ENCODE assay signal across 15 mouse cellular contexts in genomic region chr7:120744606-120745005, GRCm38 (mm10). TPM values are rescaled to one million over a fixed set of nuclear protein-coding genes. Genes with fewer than 3 reads are reported as not detected.
"Had no signal": no experiment of that assay in that cellular context is flagged by ENCODE, and none has a peak within 500 bp of the region (broad histone marks: within the 10 kb centered on the region; RNA-seq: fewer than 3 reads in every experiment).

No protein-coding gene starts in this region.

- H3K4me1 ChIP-seq: liver, embryonic 12.5 days had no signal

- H3K27me3 ChIP-seq: neural tube, embryonic 13.5 days had no signal

- H3K9ac ChIP-seq: liver, embryonic 12.5 days; lung, embryonic 14.5 days; neural tube, embryonic 13.5 days had no signal

- H3K27ac ChIP-seq: left cerebral cortex, adult 2 months; limb, embryonic 10.5 days; liver, embryonic 12.5 days; midbrain, embryonic 10.5 days; neural tube, embryonic 13.5 days had no signal

- ATAC-seq: intestine, embryonic 16.5 days; liver, embryonic 12.5 days; midbrain, embryonic 16.5 days had no signal

- H3K4me3 ChIP-seq: left cerebral cortex, adult 2 months; limb, embryonic 10.5 days; liver, embryonic 12.5 days; midbrain, embryonic 10.5 days; neural tube, embryonic 13.5 days had no signal

- DNase-seq: lung, embryonic 14.5 days; lung, postnatal 10 days; lung, postnatal 4 days; right cerebral cortex, postnatal 4 days; spleen, adult 18-20 months; thymus, adult 18-20 months; thymus, postnatal 14 days had no signal

- H3K4me2 ChIP-seq: liver, embryonic 12.5 days; lung, embryonic 14.5 days; neural tube, embryonic 13.5 days had no signal

- H3K36me3 ChIP-seq: limb, embryonic 10.5 days; liver, embryonic 12.5 days; midbrain, embryonic 10.5 days; neural tube, embryonic 13.5 days had no signal

- H3K9me3 ChIP-seq: limb, embryonic 10.5 days; liver, embryonic 12.5 days; midbrain, embryonic 10.5 days; neural tube, embryonic 13.5 days had no signal

RNA-seq across cellular contexts. Expression of gene Vwa3a, which starts 5.5 kb away (rescaled TPM):
- total RNA-seq: megakaryocyte, adult 5-6 weeks had no signal
- polyA plus RNA-seq: liver, embryonic 12.5 days had no signal
